Mouse (Mus musculus): ENCODE data around the gene Ofcc1. TPM values are rescaled to one million over a fixed set of nuclear protein-coding genes. Genes with fewer than 3 reads are reported as not detected.

Gene Ofcc1
- polyA plus RNA-seq, 1 experiment: not detected

DNA sequence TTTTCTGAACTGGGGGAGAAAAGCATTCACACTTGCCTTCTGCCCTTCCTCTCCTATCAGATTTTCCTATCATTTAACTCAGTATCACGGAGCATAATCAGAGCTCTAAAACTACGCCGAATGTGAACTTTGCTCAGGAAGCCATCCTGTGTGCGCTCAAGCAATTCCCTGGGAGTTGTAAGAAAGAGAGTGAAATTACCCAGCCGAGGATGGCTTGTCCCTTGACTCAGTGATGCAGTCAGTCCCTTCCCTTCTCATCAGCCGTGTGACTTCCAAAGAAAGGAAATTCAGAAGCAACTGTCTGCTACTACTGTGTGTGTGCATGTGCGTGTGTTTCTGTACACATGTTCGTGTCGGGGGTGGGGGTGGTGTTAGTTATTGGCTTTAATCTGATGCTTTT is 93.7 kb downstream of the Ofcc1 start:
- no peak overlapping the region for H3K27ac ChIP-seq (ENCODE audit: insufficient read depth, low read depth, low read length)
- H3K4me1 ChIP-seq (ENCODE audit: control insufficient read depth, insufficient read depth, low read length): no peaks in the 10 kb centered on the region
- no peak overlapping the region for H3K4me3 ChIP-seq (ENCODE audit: insufficient read depth, low read depth, low read length)
- TF ChIP-seq CTCF (IDR thresholded peaks at IDR 0.05; ENCODE audit: insufficient read depth, low read depth, low read length) (no peak), POLR2A (IDR thresholded peaks at IDR 0.05; ENCODE audit: insufficient read depth, low read depth, low read length) (no peak)
- WGBS: 94% methylated on average over 9 of the region's 9 CpGs

DNA sequence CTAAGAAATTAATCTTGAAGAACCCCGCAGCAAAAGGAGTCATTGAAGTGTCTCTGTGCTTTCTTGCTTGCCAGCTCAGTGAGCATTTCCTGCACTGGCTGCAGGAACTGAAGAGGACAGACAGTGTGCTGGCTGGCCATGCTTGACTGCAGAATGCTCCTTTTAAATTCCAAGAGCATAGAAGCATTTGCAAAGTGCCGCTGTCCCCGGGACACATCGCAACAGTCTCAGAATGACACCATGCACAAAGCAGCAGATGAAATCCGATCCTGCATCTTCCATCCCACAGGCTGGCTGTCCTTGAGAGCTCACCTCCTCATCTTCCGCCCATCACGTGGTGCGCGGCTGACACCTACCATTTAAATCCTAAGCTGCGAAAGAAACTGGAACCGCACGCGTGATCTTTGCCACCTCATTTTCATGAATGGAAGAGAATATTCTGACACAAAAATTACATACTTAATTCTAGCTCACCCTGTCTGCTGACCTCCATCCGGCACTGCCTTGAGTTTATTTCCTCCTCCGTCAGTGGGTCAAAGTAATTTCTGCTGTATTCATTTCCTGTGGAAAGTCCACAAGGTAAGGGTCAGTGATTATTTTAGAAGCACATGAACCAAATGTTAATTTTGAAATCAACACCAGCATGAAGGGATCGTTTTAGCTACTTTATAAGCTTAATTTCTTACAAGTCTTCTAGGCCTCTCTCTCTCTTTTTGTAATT is 98.0 kb downstream of the Ofcc1 start:
- H3K4me3 ChIP-seq (ENCODE audit: insufficient read depth, low read depth, low read length): no peak overlapping the region
- H3K4me1 ChIP-seq (ENCODE audit: control insufficient read depth, insufficient read depth, low read length): no peaks in the 10 kb centered on the region
- WGBS: 75% methylated on average over 16 of the region's 16 CpGs
- no peak for TF ChIP-seq CTCF (IDR thresholded peaks at IDR 0.05; ENCODE audit: insufficient read depth, low read depth, low read length)
- no peak for TF ChIP-seq POLR2A (IDR thresholded peaks at IDR 0.05; ENCODE audit: insufficient read depth, low read depth, low read length)
- H3K27ac ChIP-seq (ENCODE audit: insufficient read depth, low read depth, low read length): no peak overlapping the region

DNA sequence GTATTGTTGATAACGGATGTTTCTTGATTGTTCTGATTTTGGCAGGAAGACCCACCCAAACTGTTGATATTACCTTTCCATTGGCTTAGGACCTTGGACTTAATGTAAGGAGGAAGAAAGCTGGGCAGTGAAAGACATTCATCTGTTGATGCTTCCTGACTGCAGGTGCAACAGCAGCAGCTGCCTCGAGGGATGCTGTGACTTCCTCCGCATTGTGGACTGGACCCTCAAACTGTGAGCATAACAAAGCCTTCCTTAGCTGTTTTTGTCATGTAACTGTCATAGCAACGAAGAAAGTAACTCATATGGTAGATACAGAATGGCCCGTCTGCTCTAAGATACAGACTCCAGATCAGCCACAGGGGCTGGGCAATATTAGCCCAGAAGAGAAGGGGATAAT is 102.5 kb downstream of the Ofcc1 start:
- no peak overlapping the region for H3K27ac ChIP-seq (ENCODE audit: insufficient read depth, low read depth, low read length)
- WGBS: 82% methylated on average over 5 of the region's 5 CpGs
- H3K4me1 ChIP-seq (ENCODE audit: control insufficient read depth, insufficient read depth, low read length): no peaks in the 10 kb centered on the region
- TF ChIP-seq POLR2A (IDR thresholded peaks at IDR 0.05; ENCODE audit: insufficient read depth, low read depth, low read length) (no peak), CTCF (IDR thresholded peaks at IDR 0.05; ENCODE audit: insufficient read depth, low read depth, low read length) (no peak)
- H3K4me3 ChIP-seq (ENCODE audit: insufficient read depth, low read depth, low read length): no peak overlapping the region

DNA sequence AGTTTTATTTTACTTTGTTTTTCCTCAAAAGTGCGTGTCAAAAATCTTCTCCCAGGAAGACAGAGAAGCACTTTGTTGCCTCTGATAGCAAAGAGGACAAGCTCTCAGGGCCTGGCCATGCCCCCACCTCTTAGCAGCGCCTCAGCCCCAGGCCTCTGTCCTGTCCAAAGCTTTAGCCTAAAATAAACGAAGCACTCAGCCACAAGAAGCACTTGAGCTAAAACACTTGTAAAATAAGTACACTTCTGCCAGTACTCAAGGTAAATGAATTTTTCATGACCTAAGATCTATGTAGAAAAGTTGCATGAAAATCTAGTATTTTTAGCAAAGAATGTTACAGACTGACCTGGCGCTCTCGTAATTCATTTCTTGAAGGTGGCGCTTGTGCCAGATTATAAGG is 117.4 kb downstream of the Ofcc1 start:
- TF ChIP-seq POLR2A (IDR thresholded peaks at IDR 0.05; ENCODE audit: insufficient read depth, low read depth, low read length) (no peak), CTCF (IDR thresholded peaks at IDR 0.05; ENCODE audit: insufficient read depth, low read depth, low read length) (no peak)
- Histone ChIP-seq H3K27ac (ENCODE audit: insufficient read depth, low read depth, low read length) (no peak overlapping the region), H3K4me1 (ENCODE audit: control insufficient read depth, insufficient read depth, low read length) (no peaks in the 10 kb centered on the region), H3K4me3 (ENCODE audit: insufficient read depth, low read depth, low read length) (no peak overlapping the region)
- WGBS: 82% methylated on average over 6 of the region's 6 CpGs

DNA sequence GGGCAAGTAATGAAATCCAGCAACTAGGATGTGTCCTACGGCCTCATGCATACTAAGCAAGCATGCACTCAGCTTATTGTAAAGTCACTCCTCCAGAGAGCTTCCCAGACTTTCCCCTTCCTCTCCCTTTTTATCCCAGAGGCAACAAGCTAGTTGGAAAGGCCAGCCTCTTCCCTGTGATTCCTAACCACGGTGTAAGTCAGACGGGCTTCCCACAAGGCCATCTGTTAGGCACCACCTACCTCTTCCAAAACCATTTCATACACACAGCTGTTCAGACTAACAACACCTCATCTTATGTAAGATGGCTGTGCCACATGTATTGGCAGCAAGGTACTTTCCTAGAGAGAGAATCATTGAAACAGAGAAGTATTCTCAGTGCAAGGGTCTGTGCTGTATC is 124.9 kb downstream of the Ofcc1 start:
- H3K27ac ChIP-seq (ENCODE audit: insufficient read depth, low read depth, low read length): no peak overlapping the region
- no peak for TF ChIP-seq CTCF (IDR thresholded peaks at IDR 0.05; ENCODE audit: insufficient read depth, low read depth, low read length)
- TF ChIP-seq POLR2A (IDR thresholded peaks at IDR 0.05; ENCODE audit: insufficient read depth, low read depth, low read length): no peak
- H3K4me3 ChIP-seq (ENCODE audit: insufficient read depth, low read depth, low read length): no peak overlapping the region
- WGBS: 86% methylated on average over 3 of the region's 3 CpGs
- H3K4me1 ChIP-seq (ENCODE audit: control insufficient read depth, insufficient read depth, low read length): no peaks in the 10 kb centered on the region

DNA sequence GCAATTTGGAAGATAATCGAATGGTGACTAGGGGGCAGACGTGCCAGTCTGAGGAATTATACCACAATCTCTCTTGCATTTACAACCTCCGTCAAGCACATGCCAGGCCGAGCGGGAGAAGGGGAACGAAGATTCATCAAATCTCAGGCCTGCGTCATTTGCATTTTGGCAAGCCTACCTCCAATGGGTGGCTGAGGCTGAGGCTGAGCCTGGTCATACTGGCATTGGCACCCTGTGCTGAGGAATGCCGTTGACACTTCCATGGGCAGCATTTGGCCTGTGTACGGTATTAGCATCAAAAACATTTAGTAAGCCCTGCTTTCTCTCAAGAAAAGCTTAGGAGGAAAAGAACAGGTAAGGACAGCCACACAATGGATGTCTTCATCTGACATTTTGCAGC is 152.9 kb downstream of the Ofcc1 start:
- H3K4me3 ChIP-seq (ENCODE audit: insufficient read depth, low read depth, low read length): no peak overlapping the region
- H3K27ac ChIP-seq (ENCODE audit: insufficient read depth, low read depth, low read length): no peak overlapping the region
- 57% methylated on average over 9 of the region's 9 CpGs for WGBS

DNA sequence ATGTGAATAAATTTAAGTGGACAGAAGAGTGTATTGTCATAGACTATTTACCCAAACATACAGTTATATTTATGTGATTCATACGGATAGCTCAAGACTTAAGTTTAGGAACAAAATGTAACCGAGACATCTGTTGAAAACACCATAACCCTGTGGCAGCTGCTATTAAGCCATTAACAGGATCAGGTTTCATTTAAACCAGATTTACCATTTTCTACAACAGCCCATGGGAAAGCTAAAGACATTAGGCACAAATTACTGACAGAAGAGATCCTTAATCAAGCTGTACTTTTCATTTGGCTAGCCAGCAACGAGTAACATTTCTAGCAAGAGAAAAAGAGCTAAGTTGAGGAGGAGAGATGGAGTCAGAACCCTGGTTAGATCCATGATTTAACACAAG is 179.5 kb downstream of the Ofcc1 start:
- TF ChIP-seq POLR2A (IDR thresholded peaks at IDR 0.05; ENCODE audit: insufficient read depth, low read depth, low read length): no peak
- no peak for TF ChIP-seq CTCF (IDR thresholded peaks at IDR 0.05; ENCODE audit: insufficient read depth, low read depth, low read length)
- Histone ChIP-seq H3K4me1 (ENCODE audit: control insufficient read depth, insufficient read depth, low read length) (no peaks in the 10 kb centered on the region), H3K27ac (ENCODE audit: insufficient read depth, low read depth, low read length) (no peak overlapping the region), H3K4me3 (ENCODE audit: insufficient read depth, low read depth, low read length) (no peak overlapping the region)
- 81% methylated on average over 3 of the region's 3 CpGs for WGBS

More for the DNA sequence above, 152.9 kb downstream of the Ofcc1 start:
- TF ChIP-seq CTCF (IDR thresholded peaks at IDR 0.05; ENCODE audit: insufficient read depth, low read depth, low read length) (no peak), POLR2A (IDR thresholded peaks at IDR 0.05; ENCODE audit: insufficient read depth, low read depth, low read length) (no peak)
- H3K4me1 ChIP-seq (ENCODE audit: control insufficient read depth, insufficient read depth, low read length): peaks cover 3% of the 10 kb centered on the region

DNA sequence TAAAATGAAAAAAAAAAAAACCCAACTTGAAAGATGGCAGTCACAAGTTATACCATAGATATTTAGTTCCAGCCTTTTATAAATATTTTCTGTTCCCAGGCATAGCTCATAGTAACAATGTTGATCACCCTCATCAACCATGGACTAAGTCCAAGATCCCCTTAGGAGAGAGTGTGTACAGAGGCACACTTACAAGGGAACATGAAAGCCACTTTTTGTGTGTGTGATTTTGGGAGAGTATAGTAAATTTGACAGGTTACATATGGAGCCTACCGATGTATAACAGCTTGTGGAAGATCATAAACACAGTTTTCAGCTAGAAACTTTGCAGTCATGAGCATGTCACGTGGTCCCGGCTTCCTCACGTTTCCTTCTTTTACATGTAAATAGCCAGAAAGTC is 189.5 kb downstream of the Ofcc1 start:
- Histone ChIP-seq H3K4me3 (ENCODE audit: insufficient read depth, low read depth, low read length) (no peak overlapping the region), H3K27ac (ENCODE audit: insufficient read depth, low read depth, low read length) (no peak overlapping the region), H3K4me1 (ENCODE audit: control insufficient read depth, insufficient read depth, low read length) (no peaks in the 10 kb centered on the region)
- WGBS: 94% methylated on average over 4 of the region's 4 CpGs
- TF ChIP-seq CTCF (IDR thresholded peaks at IDR 0.05; ENCODE audit: insufficient read depth, low read depth, low read length): no peak
- no peak for TF ChIP-seq POLR2A (IDR thresholded peaks at IDR 0.05; ENCODE audit: insufficient read depth, low read depth, low read length)

DNA sequence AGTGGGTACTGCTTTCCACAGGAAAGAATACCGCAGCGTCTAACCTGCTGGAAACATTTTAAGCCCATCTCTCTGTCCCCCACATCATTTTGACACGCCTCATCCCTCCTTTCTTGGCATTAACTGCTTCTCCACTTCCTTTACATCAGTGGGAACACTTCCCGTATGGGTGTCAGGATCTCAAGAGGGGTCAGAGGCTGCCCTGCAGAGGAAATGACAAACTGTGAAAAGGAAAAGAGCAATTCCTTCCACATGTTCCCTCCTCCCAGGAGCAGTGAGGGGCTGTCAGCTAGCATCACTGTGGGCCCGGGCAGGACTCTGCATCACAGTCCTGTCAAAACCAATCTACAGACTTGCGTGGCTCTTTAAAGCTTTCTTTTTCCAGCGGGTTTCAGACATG is 193.4 kb downstream of the Ofcc1 start:
- H3K27ac ChIP-seq (ENCODE audit: insufficient read depth, low read depth, low read length): no peak overlapping the region
- no peaks in the 10 kb centered on the region for H3K4me1 ChIP-seq (ENCODE audit: control insufficient read depth, insufficient read depth, low read length)
- TF ChIP-seq POLR2A (IDR thresholded peaks at IDR 0.05; ENCODE audit: insufficient read depth, low read depth, low read length) (no peak), CTCF (IDR thresholded peaks at IDR 0.05; ENCODE audit: insufficient read depth, low read depth, low read length) (no peak)
- no peak overlapping the region for H3K4me3 ChIP-seq (ENCODE audit: insufficient read depth, low read depth, low read length)
- 76% methylated on average over 7 of the region's 7 CpGs for WGBS

All from olfactory bulb, adult 2 months (tissue).